Mouse (Mus musculus) testis, adult 2 months (tissue): ENCODE results near the gene Etfbkmt.

Experiments
- CTCF ChIP-seq: fragments of 200-500 bp; IDR thresholded peaks from 2 replicates; pipeline ENCODE4 v1.5.1; 2012; ENCODE audit warnings: low read depth, mild to moderate bottlenecking, inconsistent platforms, low read length, moderate library complexity; ENCODE audit not compliant: control insufficient read depth, insufficient read depth, insufficient replicate concordance
- POLR2A ChIP-seq: fragments of 200-500 bp; IDR thresholded peaks from 2 replicates; pipeline ENCODE4 v1.6.1; 2012; ENCODE audit warnings: low read depth, mild to moderate bottlenecking, inconsistent platforms, low read length, moderate library complexity; ENCODE audit not compliant: control insufficient read depth

DNA sequence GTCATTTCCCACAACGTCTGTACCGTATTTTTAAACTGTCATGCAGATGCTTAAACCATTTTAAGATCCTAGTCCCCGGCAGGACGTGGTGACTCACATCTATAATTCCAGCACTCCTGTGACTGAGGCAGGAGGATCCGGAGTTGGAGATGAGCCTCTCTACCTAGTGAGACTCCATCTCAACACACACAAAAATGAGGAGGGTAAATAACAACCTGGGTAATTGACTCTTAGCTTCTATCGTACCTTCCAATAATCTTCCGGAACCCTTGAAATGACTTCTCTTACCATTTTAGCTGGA is 37.8 kb upstream of the Etfbkmt start:
- TF ChIP-seq POLR2A (no peak), CTCF (no peak)
